Comparison of ENCODE assay signal across 12 mouse cellular contexts in genomic region chr2:155320596-155320995, GRCm38 (mm10). TPM values are rescaled to one million over a fixed set of nuclear protein-coding genes. Genes with fewer than 3 reads are reported as not detected.
A peak's percentile ranks its signal among the peaks of the same experiment; 100 is the strongest.
DNase-seq lines count a peak whose midpoint lies in the region; ATAC-seq and TF ChIP-seq lines count a peak whose summit lies in the region.
"Had no signal": no experiment of that assay in that cellular context is flagged by ENCODE, and none has a peak within 500 bp of the region (broad histone marks: within the 10 kb centered on the region; RNA-seq: fewer than 3 reads in every experiment).

No protein-coding gene starts in this region.

- H3K4me1 ChIP-seq in forebrain, embryonic 15.5 days, result no peaks in the 10 kb centered on the region
- H3K4me1 ChIP-seq: hindbrain, embryonic 13.5 days; midbrain, embryonic 13.5 days; neural tube, embryonic 12.5 days had no signal

- WGBS in forebrain, embryonic 15.5 days, result 81% methylated on average over 5 of the region's 5 CpGs

- peaks cover 11% of the 10 kb centered on the region; the same call in 1 of the 2 replicates for H3K36me3 ChIP-seq in forebrain, embryonic 15.5 days

- peak; percentile 60 for DNase-seq in gastrocnemius, adult 2 months
- no peak for DNase-seq in gastrocnemius, postnatal 10 days
- DNase-seq in lung, postnatal 10 days, result peak; percentile 18
- no peak for DNase-seq in lung, postnatal 36 days
- DNase-seq in heart, adult 9 months (ENCODE audit: low spot score in 2 of 2), result peak; percentile 43 to 64
- DNase-seq in skeletal muscle tissue, adult 2 months (ENCODE audit: low read depth, low spot score), result peak; percentile 39
- DNase-seq: right cerebral cortex, postnatal 14 days had no signal

- H3K9me3 ChIP-seq in forebrain, embryonic 15.5 days, result no peaks in the 10 kb centered on the region
- H3K9me3 ChIP-seq: hindbrain, embryonic 13.5 days; midbrain, embryonic 13.5 days; neural tube, embryonic 12.5 days had no signal

- H3K4me2 ChIP-seq in forebrain, embryonic 15.5 days (replicated peaks), result no peak overlapping the region
- H3K4me2 ChIP-seq: hindbrain, embryonic 13.5 days; midbrain, embryonic 13.5 days; neural tube, embryonic 12.5 days had no signal

- no peak overlapping the region for H3K4me3 ChIP-seq in gastrocnemius, adult 2 months
- no peak overlapping the region for H3K4me3 ChIP-seq in forebrain, embryonic 15.5 days
- H3K4me3 ChIP-seq: hindbrain, embryonic 13.5 days; midbrain, embryonic 13.5 days; neural tube, embryonic 12.5 days had no signal

- peak overlapping the region; percentile 54 for H3K27ac ChIP-seq in gastrocnemius, adult 2 months
- H3K27ac ChIP-seq in forebrain, embryonic 15.5 days (replicated peaks), result no peak overlapping the region
- H3K27ac ChIP-seq: hindbrain, embryonic 13.5 days; midbrain, embryonic 13.5 days; neural tube, embryonic 12.5 days had no signal

- intact Hi-C loops in gastrocnemius, adult 2 months (cut with DNase I), result no loop called here

- no peak overlapping the region for H3K9ac ChIP-seq in forebrain, embryonic 15.5 days (replicated peaks)
- H3K9ac ChIP-seq: hindbrain, embryonic 13.5 days; midbrain, embryonic 13.5 days; neural tube, embryonic 12.5 days had no signal

- no peak for TF ChIP-seq CTCF in gastrocnemius, adult 2 months (IDR thresholded peaks at IDR 0.05)

- no peaks in the 10 kb centered on the region for H3K27me3 ChIP-seq in forebrain, embryonic 15.5 days
- H3K27me3 ChIP-seq: hindbrain, embryonic 13.5 days; midbrain, embryonic 13.5 days; neural tube, embryonic 12.5 days had no signal

- ATAC-seq in megakaryocyte progenitor cell, adult 5-6 weeks (replicated peaks; ENCODE audit: poor library complexity), result no peak
- no peak for ATAC-seq in forebrain, embryonic 15.5 days (replicated peaks)
- ATAC-seq: midbrain, embryonic 13.5 days had no signal

RNA-seq across cellular contexts. Expression of gene Pigu, which starts 36.6 kb away (rescaled TPM):
- 10 to 100 TPM; 23.8 to 24.7 TPM for total RNA-seq in gastrocnemius, adult 2 months (2021)
- 10 to 100 TPM; 27.1 to 27.5 TPM for total RNA-seq in gastrocnemius, postnatal 10 days (2021)
- total RNA-seq in megakaryocyte progenitor cell, adult 5-6 weeks (2015), result 71.3 and 79.7 TPM in 2 replicates
- total RNA-seq in megakaryocyte progenitor cell, adult 5-6 weeks (2017), result 42.7 and 43.5 TPM in 2 replicates
- 47.7 and 52.8 TPM in 2 replicates for polyA plus RNA-seq in forebrain, embryonic 15.5 days (2015; fragmentation: Nextera tagmentation; extraction: Ambion mirVana)

RNA-seq across cellular contexts. Expression of gene Map1lc3a, which starts 44.5 kb away (rescaled TPM):
- total RNA-seq in gastrocnemius, adult 2 months (2021), result 100 to 1,000 TPM; 267 to 277 TPM
- total RNA-seq in gastrocnemius, postnatal 10 days (2021), result 100 to 1,000 TPM; 165 to 183 TPM
- total RNA-seq in megakaryocyte progenitor cell, adult 5-6 weeks (2015), result 3.4 and 4.0 TPM in 2 replicates
- 0.71 and 1.8 TPM in 2 replicates for total RNA-seq in megakaryocyte progenitor cell, adult 5-6 weeks (2017)
- polyA plus RNA-seq in forebrain, embryonic 15.5 days (2015; fragmentation: Nextera tagmentation; extraction: Ambion mirVana), result 358 and 365 TPM in 2 replicates

Comparison
In these comparisons a context has a peak if more than half of its experiments do, and no peak if none do; other contexts are left out.
1. DNase-seq: peak in gastrocnemius, adult 2 months (single experiment), lung, postnatal 10 days (single experiment), heart, adult 9 months (2 of 2) and skeletal muscle tissue, adult 2 months (single experiment); none in gastrocnemius, postnatal 10 days (single experiment) and lung, postnatal 36 days (single experiment).
2. RNA of gene Map1lc3a, which starts 44.5 kb away (total RNA-seq): 267 to 277 TPM in gastrocnemius, adult 2 months and 165 to 183 TPM in gastrocnemius, postnatal 10 days; 0.71 to 4.0 TPM in megakaryocyte progenitor cell, adult 5-6 weeks; every median in the first group is over 10 times any median in the second.